Mouse (Mus musculus): Measurements from ENCODE around the gene Akr1b8. TPM values are rescaled to one million over a fixed set of nuclear protein-coding genes. Genes with fewer than 3 reads are reported as not detected.
"Not testable (repeated sequence)": the region's sequence is repeated elsewhere in the genome, so short reads cannot be mapped to it uniquely, and the experiment has no call there.

Akr1b8 gene
- total RNA-seq, 2 experiments from 2014 or later = 227 to 304 TPM

DNA sequence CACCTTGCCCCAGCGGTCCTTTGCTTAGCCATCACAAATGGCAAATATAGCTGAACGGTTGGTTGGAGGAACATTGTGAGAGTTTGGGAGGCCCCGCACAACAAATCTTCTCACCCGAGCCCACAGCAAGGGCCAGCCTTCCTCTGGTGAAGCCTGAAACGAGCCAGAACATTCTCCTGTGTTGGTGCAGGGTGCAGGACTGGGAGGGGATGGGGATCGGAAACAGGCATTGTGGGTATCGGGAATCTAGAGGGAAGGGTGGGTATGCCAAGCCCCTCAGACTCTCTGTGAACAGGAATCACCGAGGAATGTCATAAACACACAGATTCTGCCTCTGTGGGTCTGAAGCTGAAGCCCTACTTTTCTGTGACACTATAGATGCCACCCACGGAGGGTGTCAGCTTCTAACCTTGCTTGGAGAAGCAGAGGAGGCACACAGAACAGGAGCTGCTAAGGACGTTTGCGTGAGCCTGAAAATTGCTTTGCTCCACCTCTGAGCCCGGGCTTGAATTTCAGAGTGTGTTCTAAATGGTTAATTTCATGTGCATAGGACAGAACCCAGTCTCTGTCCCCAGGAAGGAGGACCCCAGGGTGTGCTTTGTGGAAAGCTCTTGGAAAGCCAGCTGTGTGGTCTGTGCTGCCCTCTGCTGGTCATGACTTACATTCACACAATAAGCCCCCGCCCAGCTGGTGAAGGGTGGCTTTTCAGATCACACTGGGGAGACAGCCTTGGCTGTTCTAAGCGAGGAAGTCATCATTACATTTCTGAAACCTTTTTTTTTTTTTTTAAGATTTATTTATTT, 7.6 kb upstream of the Akr1b8 start:
- DNase-seq (ENCODE audit: low spot score in 2 of 2) = peak; percentile 73 to 74

DNA sequence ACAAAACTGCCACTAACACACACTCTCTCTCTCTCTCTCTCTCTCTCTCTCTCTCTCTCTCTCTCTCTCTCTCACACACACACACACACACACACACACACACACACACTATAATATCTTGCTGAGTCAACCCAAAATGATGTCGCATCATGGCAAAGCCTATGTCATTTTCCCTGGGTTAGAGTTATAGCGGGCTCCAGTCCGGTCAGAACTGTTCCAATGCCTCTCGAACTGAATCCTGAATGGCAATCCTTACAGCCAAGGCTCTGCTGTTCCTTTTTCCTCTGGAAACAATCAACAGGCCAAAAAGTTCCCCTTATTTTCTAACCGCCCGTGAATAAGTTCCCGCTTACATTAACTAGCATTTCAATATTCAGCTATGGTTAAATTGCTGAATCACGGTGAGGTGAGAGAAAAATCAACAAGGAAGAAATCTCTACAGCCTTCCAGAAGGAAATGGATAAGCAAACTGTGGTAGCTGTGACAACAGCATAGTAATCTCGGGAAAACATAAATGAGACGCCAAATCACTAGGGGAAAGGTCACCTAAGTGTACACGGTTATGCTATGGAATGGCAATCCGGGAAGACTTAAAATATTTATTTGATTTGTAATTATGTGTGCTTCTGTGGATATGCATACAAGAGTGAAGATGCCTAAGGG, 3.8 kb upstream of the Akr1b8 start:
- no peak for DNase-seq (ENCODE audit: low spot score in 2 of 2)

DNA sequence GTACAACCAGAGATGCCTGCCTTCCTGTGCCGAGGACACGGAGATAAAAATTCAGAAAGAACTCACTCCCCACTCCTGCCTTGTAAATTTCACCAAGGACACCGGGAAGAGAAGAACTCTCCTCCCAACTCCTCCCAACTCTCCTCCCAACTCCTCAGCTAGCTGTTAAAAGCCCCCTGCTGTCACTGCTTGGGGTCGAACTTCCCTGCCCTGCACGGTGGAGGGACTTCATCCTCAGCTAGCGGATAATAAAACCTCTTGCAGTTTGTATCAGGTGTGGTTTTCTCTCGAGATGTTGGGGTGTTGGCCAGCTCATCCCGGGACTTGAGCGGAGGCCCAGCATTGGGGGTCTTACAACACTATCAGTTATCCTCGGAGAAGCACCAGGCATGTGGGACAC, 2.4 kb upstream of the Akr1b8 start:
- not testable (repeated sequence) for DNase-seq (ENCODE audit: low spot score in 2 of 2)

DNA sequence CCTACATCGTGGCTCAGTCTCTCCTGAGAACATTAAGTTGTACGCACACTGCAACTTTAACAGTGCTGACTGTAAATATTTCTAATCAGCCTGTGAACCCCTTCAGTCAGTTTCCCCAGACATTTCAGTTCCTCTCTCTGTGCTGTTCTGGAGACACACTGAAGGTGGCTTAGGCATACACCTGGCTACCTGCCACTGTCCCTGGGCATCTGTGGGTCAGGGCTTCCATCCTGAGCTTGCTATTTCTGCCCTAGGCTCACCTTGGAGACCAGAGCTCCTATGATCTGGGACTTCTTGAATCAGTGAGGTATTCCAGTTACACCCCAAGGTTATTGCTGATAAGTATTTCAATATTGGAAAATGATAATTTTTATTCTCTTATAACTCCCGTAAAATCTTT, 1.5 kb upstream of the Akr1b8 start:
- DNase-seq (ENCODE audit: low spot score in 2 of 2) = no peak

DNA sequence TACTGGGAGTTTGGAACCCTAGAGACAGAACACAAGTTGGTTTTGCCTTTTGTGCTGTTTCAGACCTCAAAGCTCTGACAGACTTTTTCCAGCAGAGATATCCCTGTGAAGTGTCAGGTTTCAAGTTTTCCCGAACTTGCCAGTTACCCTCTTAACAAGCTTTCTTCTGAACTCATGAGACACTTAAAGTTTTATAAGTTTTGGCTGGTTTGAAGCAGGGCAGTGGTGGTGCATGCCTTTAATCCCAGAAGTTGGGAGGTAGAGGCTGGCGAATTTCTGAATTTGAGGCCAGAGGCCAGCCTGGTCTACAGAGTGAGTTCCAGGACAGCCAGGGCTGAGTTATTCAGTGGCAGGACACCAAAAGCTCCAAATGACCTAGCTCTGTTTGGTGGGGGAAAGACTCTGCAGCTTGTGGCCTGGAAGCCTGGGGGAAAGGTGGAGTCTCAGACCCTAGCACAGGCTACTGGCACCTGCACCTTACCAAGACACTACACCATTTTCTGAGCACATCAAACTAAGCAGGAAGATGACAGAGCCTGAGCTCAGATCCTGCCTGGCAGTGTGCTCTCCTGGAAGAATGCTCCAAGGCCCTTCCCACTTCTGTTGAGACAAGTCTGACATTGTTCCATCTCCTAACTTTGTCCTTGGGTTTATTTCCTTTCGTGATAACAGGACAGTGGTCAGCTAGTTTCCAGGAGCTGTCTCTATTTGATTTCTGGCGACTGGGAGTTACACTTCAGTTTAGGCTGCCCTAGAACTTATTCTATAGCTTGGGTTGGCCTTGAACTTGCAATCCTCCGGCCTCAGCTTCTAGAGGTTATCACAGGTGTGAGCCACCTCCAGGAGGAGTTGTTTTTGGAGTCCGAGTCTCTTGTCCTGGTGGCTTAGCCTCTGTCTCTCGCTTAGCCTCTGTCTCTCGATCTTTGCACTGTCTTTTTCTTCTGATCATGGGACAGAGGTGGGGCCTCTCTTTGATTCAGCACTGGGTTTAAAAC, 732 bp downstream of the Akr1b8 start:
- no peak for DNase-seq (ENCODE audit: low spot score in 2 of 2)

DNA sequence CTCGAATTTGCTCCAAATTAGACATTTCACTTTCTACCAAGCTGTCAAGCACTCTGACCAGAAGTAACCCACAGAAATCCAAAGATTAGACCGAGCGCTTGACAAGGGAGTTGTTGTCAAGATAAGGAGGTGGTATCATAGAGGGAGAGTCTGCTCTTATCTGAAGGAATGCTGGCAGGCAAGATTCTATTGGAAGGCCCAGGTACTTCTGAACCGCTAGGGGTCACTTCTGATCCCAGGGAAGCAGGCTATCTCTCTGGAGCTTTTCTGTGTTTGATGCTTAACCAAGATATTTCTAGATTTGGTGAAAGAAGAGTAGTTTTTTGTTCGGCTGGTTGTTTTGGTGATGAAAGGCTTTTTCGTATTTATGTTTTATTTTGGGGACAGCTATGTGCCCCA, 1.4 kb downstream of the Akr1b8 start:
- no peak for DNase-seq (ENCODE audit: low spot score in 2 of 2)

DNA sequence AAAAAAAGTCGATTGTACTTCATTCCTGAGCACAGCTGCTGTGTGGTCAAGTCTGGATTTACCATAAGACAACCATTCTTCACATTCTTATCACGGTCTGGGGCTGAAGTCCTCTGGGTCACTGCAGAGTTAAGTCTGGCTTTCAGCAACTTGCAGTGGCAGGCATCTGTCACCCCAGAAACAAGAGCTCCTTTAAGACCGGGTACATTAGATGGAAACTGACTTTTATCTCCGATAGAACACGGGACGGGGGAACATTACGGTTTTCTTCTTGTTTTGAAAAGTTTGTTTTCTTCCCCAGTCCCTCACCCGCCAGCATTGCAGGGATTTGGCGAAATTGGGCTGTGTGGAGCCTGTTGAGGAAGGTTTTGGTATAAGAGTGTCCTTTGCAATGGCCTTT, 1.9 kb downstream of the Akr1b8 start:
- no peak for DNase-seq (ENCODE audit: low spot score in 2 of 2)

DNA sequence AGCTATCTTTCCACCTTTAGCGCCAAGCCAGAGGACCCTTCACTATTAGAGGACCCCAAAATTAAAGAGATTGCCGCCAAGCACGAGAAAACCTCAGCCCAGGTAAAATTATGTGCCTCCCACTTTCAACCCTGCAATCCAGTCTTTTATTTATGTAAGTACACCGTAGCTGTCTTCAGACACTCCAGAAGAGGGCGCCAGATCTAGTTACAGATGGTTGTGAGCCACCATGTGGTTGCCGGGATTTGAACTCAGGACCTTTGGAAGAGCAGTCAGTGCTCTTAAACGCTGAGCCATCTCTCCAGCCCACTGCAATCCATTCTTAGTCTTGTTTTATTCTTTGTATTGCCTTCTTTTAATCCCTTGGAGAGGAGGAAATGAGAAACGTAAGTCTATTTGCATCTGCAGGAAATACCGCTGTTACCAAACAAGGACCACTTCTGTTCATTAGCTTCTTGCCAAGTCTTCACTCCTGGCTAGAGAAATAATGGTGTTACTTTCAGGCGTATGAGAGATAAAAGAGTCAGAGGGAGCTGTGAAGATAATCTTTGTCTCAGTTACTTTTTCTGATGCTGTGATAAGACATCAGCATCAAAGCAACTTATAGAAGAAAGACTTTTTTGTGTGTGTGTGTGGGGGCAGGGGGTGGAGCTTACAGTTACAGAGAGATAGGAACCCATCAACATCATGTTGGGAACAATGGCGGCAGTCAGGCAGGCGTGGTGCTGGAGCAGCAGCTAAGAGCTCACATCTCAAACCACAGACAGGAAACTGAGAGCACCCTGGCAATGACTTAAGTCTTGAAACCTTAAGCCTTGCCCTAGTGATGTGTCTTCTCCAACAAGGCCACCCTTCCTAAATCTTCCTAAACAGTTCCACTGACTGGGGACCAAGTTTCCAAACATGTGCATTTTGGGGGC, 10.6 kb downstream of the Akr1b8 start:
- no peak for DNase-seq (ENCODE audit: low spot score in 2 of 2)

DNA sequence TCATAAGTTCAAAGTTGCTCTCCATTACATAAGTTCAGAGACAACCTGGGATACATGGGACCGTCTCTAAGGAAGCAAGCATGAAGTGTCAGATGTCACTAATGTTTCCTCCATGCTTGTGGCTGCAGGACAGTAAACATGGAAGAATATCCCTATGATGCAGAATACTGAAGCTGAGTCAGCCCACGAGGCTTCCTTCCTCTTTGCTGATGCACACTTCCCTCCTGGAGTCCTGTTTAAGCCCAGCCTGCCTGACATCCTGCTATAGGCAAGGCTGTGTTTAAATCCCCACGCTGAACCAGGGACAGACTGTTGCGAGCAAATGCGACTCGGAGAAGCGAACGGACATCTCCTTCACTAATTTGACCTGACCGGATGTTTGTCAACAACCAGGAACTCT, 14.1 kb downstream of the Akr1b8 start:
- no peak for DNase-seq (ENCODE audit: low spot score in 2 of 2)

DNA sequence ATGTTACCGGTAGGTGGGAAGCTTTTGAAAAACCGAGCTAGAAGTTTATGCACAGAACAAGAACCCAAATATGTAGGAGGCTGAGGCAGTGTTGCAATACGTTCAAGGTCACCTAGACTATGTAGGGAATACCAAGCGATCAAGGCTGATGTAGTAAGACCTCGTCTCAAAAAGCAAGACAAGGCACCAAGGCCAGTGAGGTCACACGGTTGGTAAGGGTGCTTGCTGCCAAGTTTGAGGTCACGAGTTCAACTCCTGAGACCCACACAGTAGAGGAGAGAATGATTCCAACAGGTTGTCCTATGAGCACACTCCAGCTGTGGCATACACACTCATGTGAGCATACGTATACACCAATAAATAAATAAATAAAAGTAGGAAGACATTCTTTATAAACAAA, 16.2 kb downstream of the Akr1b8 start:
- no peak for DNase-seq (ENCODE audit: low spot score in 2 of 2)

DNA sequence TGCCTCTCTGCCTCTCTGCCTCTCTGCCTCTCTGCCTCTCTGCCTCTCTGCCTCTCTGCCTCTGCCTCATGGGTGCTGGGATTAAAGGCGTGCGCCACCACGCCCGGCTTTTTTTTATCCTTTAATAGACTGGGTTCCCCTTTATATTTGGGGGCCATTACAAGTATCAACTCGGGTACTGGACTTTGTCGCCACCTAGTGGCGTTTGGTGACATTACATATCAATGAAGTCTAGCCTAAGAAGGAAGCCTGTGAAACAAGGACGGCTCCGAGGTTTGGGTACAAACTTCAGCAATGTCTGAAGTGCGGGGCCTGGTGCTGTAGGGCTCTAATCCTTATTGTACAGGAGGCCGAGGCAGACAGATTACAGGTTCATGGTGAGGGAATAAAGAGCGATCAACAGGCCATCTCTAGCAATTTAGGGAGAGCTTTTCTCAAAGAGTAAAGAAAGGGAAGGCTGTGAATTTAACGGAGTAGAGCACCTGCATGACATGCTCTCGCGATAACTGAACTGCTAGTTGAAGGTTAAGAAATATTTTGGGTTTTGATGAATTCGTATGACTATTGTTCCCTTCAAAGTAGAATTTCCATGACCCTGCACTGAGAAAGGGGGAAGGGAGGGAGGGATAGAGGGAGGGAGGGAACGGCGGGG, 17.9 kb downstream of the Akr1b8 start:
- peak; percentile 77 to 83 for DNase-seq (ENCODE audit: low spot score in 2 of 2)

DNA sequence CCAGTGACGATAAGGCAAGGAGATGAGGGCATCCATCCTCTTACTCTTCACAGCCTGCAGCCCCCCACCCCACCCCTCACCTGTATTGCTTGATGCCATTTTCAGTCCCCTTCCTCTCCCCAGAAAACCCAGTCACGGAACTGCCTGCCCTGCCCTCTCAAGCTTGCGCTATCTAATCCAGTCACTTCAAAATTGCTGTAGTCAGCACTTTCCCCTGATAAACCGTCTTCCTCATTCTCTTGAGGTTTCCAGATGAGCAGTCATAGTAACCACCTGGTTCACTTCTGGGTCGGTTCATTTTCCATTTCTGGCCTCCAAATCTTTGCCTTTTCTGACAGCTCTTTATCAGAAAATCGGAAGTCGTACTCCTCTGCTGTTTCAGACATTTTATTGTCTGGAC, 19.9 kb downstream of the Akr1b8 start:
- no peak for DNase-seq (ENCODE audit: low spot score in 2 of 2)

DNA sequence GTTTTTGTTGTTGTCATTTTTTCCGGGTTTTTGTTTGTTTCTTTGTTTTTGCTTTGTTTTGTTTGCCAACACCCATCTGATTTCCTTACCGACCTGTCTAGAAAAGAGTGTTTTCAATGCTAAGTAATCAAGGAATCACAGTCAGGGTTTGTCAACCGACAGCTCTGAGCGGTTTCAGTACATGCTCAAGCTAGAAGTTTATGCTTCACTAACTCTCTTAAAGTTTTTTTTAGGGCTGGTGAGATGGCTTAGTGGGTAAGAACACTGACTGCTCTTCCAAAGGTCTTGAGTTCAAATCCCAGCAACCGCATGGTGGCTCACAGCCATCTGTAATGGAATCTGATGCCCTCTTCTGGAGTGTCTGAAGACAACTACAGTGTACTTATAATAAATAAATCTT, 22.0 kb downstream of the Akr1b8 start:
- not testable (repeated sequence) for DNase-seq (ENCODE audit: low spot score in 2 of 2)

DNA sequence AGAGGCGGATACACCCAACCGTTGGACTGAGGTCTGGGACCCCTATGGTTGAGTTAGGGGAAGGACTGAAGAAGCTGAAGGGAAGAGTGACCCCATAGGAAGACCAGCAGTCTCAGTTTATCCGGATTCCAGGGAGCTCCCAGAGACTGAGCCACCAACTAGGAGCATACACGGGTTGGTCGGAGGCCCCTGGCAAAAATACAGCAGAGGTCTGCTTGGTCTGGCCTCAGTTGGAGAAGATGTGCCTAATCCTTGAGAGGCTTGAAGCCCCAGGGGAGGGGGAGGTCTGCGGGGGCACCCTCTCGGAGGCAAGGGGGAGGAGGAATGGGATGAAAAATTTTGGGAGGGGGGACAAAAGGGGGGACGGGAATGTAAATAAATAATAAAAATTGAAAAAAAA, 29.5 kb downstream of the Akr1b8 start:
- DNase-seq (ENCODE audit: low spot score in 2 of 2) = no peak

DNA sequence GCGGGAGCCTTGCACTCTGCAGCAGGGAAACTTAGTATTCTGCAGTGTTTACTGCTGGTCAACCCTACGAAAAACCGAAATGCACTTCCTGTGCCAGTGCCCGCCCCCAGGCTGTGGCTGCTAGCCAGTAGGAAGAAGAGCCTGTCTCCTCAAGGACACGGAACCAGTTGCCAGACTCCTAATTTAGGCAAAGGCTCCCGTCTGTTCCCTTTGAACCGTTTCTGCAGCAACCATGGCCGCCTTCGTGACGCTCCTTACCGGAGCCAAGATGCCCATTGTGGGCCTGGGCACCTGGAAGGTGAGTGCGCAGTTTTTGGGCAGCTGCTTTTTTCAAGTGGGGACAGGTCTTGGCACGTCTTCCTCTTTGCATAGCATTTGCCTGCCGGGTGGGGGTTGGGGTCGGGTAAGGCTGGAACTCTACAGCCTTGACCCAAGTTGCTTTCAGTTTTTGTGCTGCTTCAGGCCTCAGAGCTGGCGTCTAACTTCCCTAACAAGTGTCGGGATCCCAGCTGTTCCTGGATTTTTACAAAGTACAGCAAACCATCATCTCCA, 30.3 kb downstream of the Akr1b8 start, which contains the start of gene Akr1b10:
TSS of gene Akr1b10 (plus strand) at position 109 of the 552 bp plus-strand sequence.
- peak; percentile 67 to 71 for DNase-seq (ENCODE audit: low spot score in 2 of 2)

DNA sequence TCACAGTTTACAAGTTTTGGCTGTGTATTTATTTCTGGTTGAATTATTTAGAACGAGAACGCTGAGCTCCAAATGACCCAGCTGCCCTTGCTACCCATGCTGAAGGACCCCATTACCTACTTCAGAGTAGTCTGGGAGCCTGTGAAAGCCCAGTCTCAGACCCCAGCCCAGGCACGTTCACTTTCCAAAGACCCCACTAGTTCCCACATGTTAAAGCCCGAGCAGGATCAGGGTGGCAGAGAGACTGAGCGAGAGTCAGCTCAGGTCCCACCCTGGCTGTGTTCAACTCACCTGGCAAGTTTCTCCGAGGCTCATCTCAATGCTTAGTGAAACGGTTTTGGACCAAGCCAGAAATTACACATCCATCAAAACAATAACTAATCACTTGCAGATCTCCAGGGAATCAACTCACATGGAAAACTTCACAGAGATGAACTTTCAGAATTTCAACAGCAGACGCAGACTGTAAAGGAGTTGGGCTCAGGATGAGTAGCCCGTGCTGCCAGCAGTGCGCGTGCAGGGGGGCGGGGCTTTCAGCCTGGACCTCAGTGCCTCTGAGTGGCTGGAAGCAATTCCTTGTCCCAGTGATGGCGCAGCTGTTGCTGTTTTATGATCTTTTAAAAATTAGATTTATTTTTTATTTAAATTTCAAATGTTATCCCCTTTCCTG, 30.9 kb downstream of the Akr1b8 start:
- DNase-seq (ENCODE audit: low spot score in 2 of 2) = peak; percentile 61 to 64

DNA sequence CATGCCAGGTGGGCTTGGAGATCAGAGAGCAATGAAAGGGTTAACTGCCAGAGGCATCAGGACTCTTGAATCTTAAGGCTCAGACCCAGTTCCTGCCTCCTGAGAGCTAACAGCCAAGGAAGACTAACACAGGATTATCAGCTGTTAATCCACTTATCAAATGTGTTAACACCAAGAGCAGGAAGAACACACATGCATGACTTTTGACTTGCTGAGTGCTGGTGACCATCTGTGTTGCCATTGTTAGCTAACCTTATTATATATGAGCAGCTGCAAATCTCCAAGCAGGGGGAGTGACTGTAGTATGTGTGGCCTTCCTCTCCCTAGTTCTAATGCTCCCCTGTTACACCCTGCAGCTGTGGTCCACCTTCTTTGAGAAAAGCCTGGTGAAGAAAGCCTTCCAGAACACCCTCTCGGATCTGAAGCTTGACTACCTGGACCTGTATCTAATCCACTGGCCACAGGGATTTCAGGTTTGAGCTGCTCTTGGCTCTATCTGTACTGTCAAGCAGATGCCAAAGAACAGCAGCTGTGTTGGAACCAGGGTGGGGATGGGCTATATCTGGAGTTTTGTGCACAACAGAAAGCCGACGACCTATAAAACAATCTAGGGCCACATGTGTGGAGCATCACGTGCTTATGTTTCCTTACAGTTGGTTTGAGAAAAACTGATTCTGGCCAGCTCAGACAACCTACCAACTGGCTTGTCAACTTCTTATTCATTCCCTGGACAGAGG, 34.7 kb downstream of the Akr1b8 start:
- no peak for DNase-seq (ENCODE audit: low spot score in 2 of 2)

DNA sequence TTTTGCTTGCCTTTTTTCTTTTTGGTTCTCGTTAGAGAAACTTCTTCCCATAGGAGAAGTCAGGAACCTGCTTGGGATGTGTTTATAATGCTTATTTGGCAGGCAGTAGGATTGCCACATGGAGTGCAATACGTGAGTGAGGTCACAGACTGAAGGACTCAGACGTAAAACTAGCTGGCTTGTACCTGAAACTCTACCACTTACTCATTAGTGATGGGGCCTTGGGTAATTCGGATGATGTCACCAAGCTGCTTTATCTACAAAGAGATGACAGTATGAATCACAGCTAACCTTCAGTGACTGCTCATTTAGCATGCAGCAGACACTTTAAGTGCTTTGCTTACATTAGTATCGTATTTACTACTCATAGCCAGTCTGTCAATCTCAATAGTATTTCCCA, 42.0 kb downstream of the Akr1b8 start:
- DNase-seq (ENCODE audit: low spot score in 2 of 2) = no peak
